Mouse (Mus musculus): ENCODE measurements around the gene Ripply1. TPM values are rescaled to one million over a fixed set of nuclear protein-coding genes. Genes with fewer than 3 reads are reported as not detected.

Ripply1 gene
- not detected for polyA plus RNA-seq (2015; fragmentation: Illumina TruSeq; extraction: RNeasy Lipid Tissue Mini Kit (QIAGEN cat#74804); ENCODE audit: low read depth, low replicate concordance)

GRCm38 (mm10) chrX:139782278-139783044 is at the start of gene Ripply1:
Gene Ripply1 (minus strand): TSS chrX:139782353.

GRCm38 (mm10) chrX:139800406-139800878 is 18.3 kb upstream of the Ripply1 start, which contains the start of gene Cldn2:
Gene Cldn2 (plus strand): TSS chrX:139800828.

Other genes with a start within 250 kb of the Ripply1 start
- gene Rnf128, start 219.0 kb downstream of the Ripply1 start, polyA plus RNA-seq (2015; fragmentation: Illumina TruSeq; extraction: RNeasy Lipid Tissue Mini Kit (QIAGEN cat#74804); ENCODE audit: low read depth, low replicate concordance): 17.1 TPM
- 4.5 TPM for gene Tbc1d8b, start 97.4 kb downstream of the Ripply1 start, polyA plus RNA-seq (2015; fragmentation: Illumina TruSeq; extraction: RNeasy Lipid Tissue Mini Kit (QIAGEN cat#74804); ENCODE audit: low read depth, low replicate concordance)
- not detected for gene Gm15013, start 67.9 kb downstream of the Ripply1 start, polyA plus RNA-seq (2015; fragmentation: Illumina TruSeq; extraction: RNeasy Lipid Tissue Mini Kit (QIAGEN cat#74804); ENCODE audit: low read depth, low replicate concordance)
- 2.4 TPM for gene Cldn2, start 18.5 kb upstream of the Ripply1 start, polyA plus RNA-seq (2015; fragmentation: Illumina TruSeq; extraction: RNeasy Lipid Tissue Mini Kit (QIAGEN cat#74804); ENCODE audit: low read depth, low replicate concordance)
- 4.3 TPM for gene Morc4, start 89.3 kb upstream of the Ripply1 start, polyA plus RNA-seq (2015; fragmentation: Illumina TruSeq; extraction: RNeasy Lipid Tissue Mini Kit (QIAGEN cat#74804); ENCODE audit: low read depth, low replicate concordance)
- 5.5 TPM for gene Rbm41, start 216.2 kb upstream of the Ripply1 start, polyA plus RNA-seq (2015; fragmentation: Illumina TruSeq; extraction: RNeasy Lipid Tissue Mini Kit (QIAGEN cat#74804); ENCODE audit: low read depth, low replicate concordance)

All from brain, adult 10 weeks (tissue).